Mouse (Mus musculus): ENCODE measurements around the gene Cacna1g. TPM values are rescaled to one million over a fixed set of nuclear protein-coding genes. Genes with fewer than 3 reads are reported as not detected.
"Not testable (repeated sequence)": the region's sequence is repeated elsewhere in the genome, so short reads cannot be mapped to it uniquely, and the experiment has no call there.

The Cacna1g gene
- polyA plus RNA-seq, 1 experiment from 2014 or later = 8.5 TPM

- peaks cover 24% of the 10 kb centered on the region for H3K36me3 ChIP-seq
- H3K4me1 ChIP-seq = peaks cover 45% of the 10 kb centered on the region
- 35% methylated on average over 10 of the region's 10 CpGs for WGBS
- H3K4me2 ChIP-seq = no peak overlapping the region
- no peak overlapping the region for H3K9ac ChIP-seq
- peaks cover 17% of the 10 kb centered on the region; the same call in 1 of the 2 replicates for H3K27me3 ChIP-seq
- no peak overlapping the region for H3K27ac ChIP-seq
- H3K4me3 ChIP-seq (replicated peaks) = no peak overlapping the region
- H3K9me3 ChIP-seq (replicated peaks) = no peaks in the 10 kb centered on the region
- no peak for ATAC-seq (replicated peaks; ENCODE audit: low FRiP score)
Measured at GRCm38 (mm10) chr11:94412998-94413469, 61.0 kb downstream of the Cacna1g start.

GRCm38 (mm10) chr11:94412562-94412961, 61.4 kb downstream of the Cacna1g start:
- Histone ChIP-seq H3K27ac (no peak overlapping the region), H3K9me3 (replicated peaks) (no peaks in the 10 kb centered on the region), H3K27me3 (peaks cover 17% of the 10 kb centered on the region; the same call in 1 of the 2 replicates), H3K9ac (no peak overlapping the region), H3K4me3 (replicated peaks) (no peak overlapping the region), H3K36me3 (peaks cover 23% of the 10 kb centered on the region), H3K4me1 (peaks cover 49% of the 10 kb centered on the region), H3K4me2 (no peak overlapping the region)
- WGBS = 40% methylated on average over 2 of the region's 2 CpGs
- ATAC-seq (replicated peaks; ENCODE audit: low FRiP score) = no peak

- no peak for ATAC-seq (replicated peaks; ENCODE audit: low FRiP score)
- Histone ChIP-seq H3K27me3 (peaks cover 9% of the 10 kb centered on the region; the same call in 1 of the 2 replicates), H3K9ac (no peak overlapping the region), H3K27ac (no peak overlapping the region), H3K4me2 (no peak overlapping the region), H3K4me1 (peaks cover 55% of the 10 kb centered on the region), H3K4me3 (replicated peaks) (no peak overlapping the region), H3K36me3 (peaks cover 19% of the 10 kb centered on the region), H3K9me3 (replicated peaks) (no peaks in the 10 kb centered on the region)
- WGBS = 40% methylated on average over 11 of the region's 11 CpGs
Measured at GRCm38 (mm10) chr11:94407803-94408321, 66.1 kb downstream of the Cacna1g start.

- H3K9ac ChIP-seq = no peak overlapping the region
- H3K27ac ChIP-seq = no peak overlapping the region
- H3K9me3 ChIP-seq (replicated peaks) = no peaks in the 10 kb centered on the region
- no peak overlapping the region for H3K4me2 ChIP-seq
- peaks cover 13% of the 10 kb centered on the region; the same call in 1 of the 2 replicates for H3K36me3 ChIP-seq
- peaks cover 9% of the 10 kb centered on the region; the same call in 1 of the 2 replicates for H3K27me3 ChIP-seq
- H3K4me3 ChIP-seq (replicated peaks) = no peak overlapping the region
- 37% methylated on average over 6 of the region's 6 CpGs for WGBS
- H3K4me1 ChIP-seq = peaks cover 52% of the 10 kb centered on the region
- ATAC-seq (replicated peaks; ENCODE audit: low FRiP score) = no peak
Measured at GRCm38 (mm10) chr11:94405348-94405747, 68.7 kb downstream of the Cacna1g start.

GRCm38 (mm10) chr11:94404641-94405260, 69.2 kb downstream of the Cacna1g start:
- Histone ChIP-seq H3K4me2 (peak overlapping the region; percentile 12; the same call in 1 of the 2 replicates), H3K4me3 (replicated peaks) (no peak overlapping the region)

GRCm38 (mm10) chr11:94404178-94404577, 69.8 kb downstream of the Cacna1g start:
- peak; percentile 82 for ATAC-seq (replicated peaks; ENCODE audit: low FRiP score)
- peaks cover 44% of the 10 kb centered on the region for H3K4me1 ChIP-seq
- WGBS = 40% methylated on average over 5 of the region's 5 CpGs
- H3K9ac ChIP-seq = no peak overlapping the region
- no peak overlapping the region for H3K4me2 ChIP-seq
- 0 out of 2 replicates have a peak, but pooled peaks cover 4% of the 10 kb centered on the region for H3K36me3 ChIP-seq
- peak overlapping the region; percentile 83 for H3K27ac ChIP-seq
- H3K9me3 ChIP-seq (replicated peaks) = no peaks in the 10 kb centered on the region
- H3K27me3 ChIP-seq = peaks cover 3% of the 10 kb centered on the region; the same call in 1 of the 2 replicates
- no peak overlapping the region for H3K4me3 ChIP-seq (replicated peaks)

More at GRCm38 (mm10) chr11:94404641-94405260, 69.2 kb downstream of the Cacna1g start:
- ATAC-seq (replicated peaks; ENCODE audit: low FRiP score) = peak; percentile 72
- Histone ChIP-seq H3K36me3 (0 out of 2 replicates have a peak, but pooled peaks cover 9% of the 10 kb centered on the region), H3K9me3 (replicated peaks) (no peaks in the 10 kb centered on the region), H3K27ac (peak overlapping the region; percentile 83), H3K9ac (no peak overlapping the region), H3K27me3 (peaks cover 6% of the 10 kb centered on the region; the same call in 1 of the 2 replicates), H3K4me1 (peaks cover 50% of the 10 kb centered on the region)
- WGBS = 21% methylated on average over 11 of the region's 11 CpGs

GRCm38 (mm10) chr11:94403757-94404156, 70.2 kb downstream of the Cacna1g start:
- ATAC-seq (replicated peaks; ENCODE audit: low FRiP score) = no peak
- no peak overlapping the region for H3K4me2 ChIP-seq
- 82% methylated on average over 10 of the region's 10 CpGs for WGBS
- no peak overlapping the region for H3K4me3 ChIP-seq (replicated peaks)
- H3K27ac ChIP-seq = peak overlapping the region; percentile 49; the same call in 1 of the 2 replicates
- H3K27me3 ChIP-seq = peaks cover 3% of the 10 kb centered on the region; the same call in 1 of the 2 replicates
- 0 out of 2 replicates have a peak, but pooled peaks cover under 1% of the 10 kb centered on the region for H3K36me3 ChIP-seq
- H3K4me1 ChIP-seq = peaks cover 40% of the 10 kb centered on the region
- no peak overlapping the region for H3K9ac ChIP-seq
- no peaks in the 10 kb centered on the region for H3K9me3 ChIP-seq (replicated peaks)

GRCm38 (mm10) chr11:94402731-94403130, 71.3 kb downstream of the Cacna1g start:
- Histone ChIP-seq H3K36me3 (no peaks in the 10 kb centered on the region), H3K4me3 (replicated peaks) (no peak overlapping the region), H3K27ac (no peak overlapping the region), H3K9ac (no peak overlapping the region), H3K4me2 (no peak overlapping the region), H3K9me3 (replicated peaks) (no peaks in the 10 kb centered on the region), H3K27me3 (0 out of 2 replicates have a peak, but pooled peaks cover 3% of the 10 kb centered on the region), H3K4me1 (peaks cover 36% of the 10 kb centered on the region)
- WGBS = 90% methylated on average over 5 of the region's 5 CpGs
- ATAC-seq (replicated peaks; ENCODE audit: low FRiP score) = no peak

- peaks cover 29% of the 10 kb centered on the region for H3K4me1 ChIP-seq
- not testable (repeated sequence) for H3K27ac ChIP-seq; H3K36me3 ChIP-seq; H3K4me2 ChIP-seq; ATAC-seq (replicated peaks; ENCODE audit: low FRiP score); H3K27me3 ChIP-seq; H3K4me3 ChIP-seq (replicated peaks); H3K9me3 ChIP-seq (replicated peaks); H3K9ac ChIP-seq
- WGBS = 92% methylated on average over 4 of the region's 4 CpGs
Measured at GRCm38 (mm10) chr11:94402029-94402428, 72.0 kb downstream of the Cacna1g start.

GRCm38 (mm10) chr11:94400996-94401395, 73.0 kb downstream of the Cacna1g start:
- WGBS = 70% methylated on average over 6 of the region's 6 CpGs

GRCm38 (mm10) chr11:94394107-94394506, 79.9 kb downstream of the Cacna1g start:
- Histone ChIP-seq H3K9me3 (replicated peaks) (no peaks in the 10 kb centered on the region), H3K9ac (no peak overlapping the region), H3K4me2 (no peak overlapping the region), H3K36me3 (no peaks in the 10 kb centered on the region), H3K4me1 (peaks cover 9% of the 10 kb centered on the region), H3K4me3 (replicated peaks) (no peak overlapping the region), H3K27me3 (no peaks in the 10 kb centered on the region), H3K27ac (no peak overlapping the region)
- no peak for ATAC-seq (replicated peaks; ENCODE audit: low FRiP score)
- 86% methylated on average over 7 of the region's 7 CpGs for WGBS

More at GRCm38 (mm10) chr11:94400996-94401395, 73.0 kb downstream of the Cacna1g start:
- H3K9ac ChIP-seq = no peak overlapping the region
- H3K36me3 ChIP-seq = no peaks in the 10 kb centered on the region
- no peak overlapping the region for H3K4me3 ChIP-seq (replicated peaks)
- no peaks in the 10 kb centered on the region for H3K9me3 ChIP-seq (replicated peaks)
- H3K27ac ChIP-seq = no peak overlapping the region
- no peak for ATAC-seq (replicated peaks; ENCODE audit: low FRiP score)
- H3K27me3 ChIP-seq = 0 out of 2 replicates have a peak, but pooled peaks cover under 1% of the 10 kb centered on the region
- H3K4me2 ChIP-seq = no peak overlapping the region
- H3K4me1 ChIP-seq = peaks cover 26% of the 10 kb centered on the region

GRCm38 (mm10) chr11:94393490-94393889, 80.5 kb downstream of the Cacna1g start:
- not testable (repeated sequence) for ATAC-seq (replicated peaks; ENCODE audit: low FRiP score); H3K27ac ChIP-seq; H3K4me3 ChIP-seq (replicated peaks); H3K9me3 ChIP-seq (replicated peaks); H3K4me2 ChIP-seq; H3K9ac ChIP-seq; H3K36me3 ChIP-seq; H3K27me3 ChIP-seq; H3K4me1 ChIP-seq
- WGBS = 85% methylated on average over 4 of the region's 4 CpGs
